Mouse (Mus musculus): ENCODE results near the gene Prmt8.

The Prmt8 gene

GRCm38 (mm10) chr6:127769275-127770156 lies at the start of gene Prmt8:
TSS of gene Prmt8 (minus strand) at chr6:127769472.
- no peak for DNase-seq (ENCODE audit: low read depth)

- DNase-seq (ENCODE audit: low read depth) = no peak
These were observed 33.9 kb upstream of the Prmt8 start for GRCm38 (mm10) chr6:127803046-127803729.

- no peak for DNase-seq (ENCODE audit: low read depth)
These were observed 32.9 kb upstream of the Prmt8 start for GRCm38 (mm10) chr6:127802211-127802610.

GRCm38 (mm10) chr6:127790023-127790422 lies 20.8 kb upstream of the Prmt8 start:
- DNase-seq (ENCODE audit: low read depth) = peak; percentile 40

- no peak for DNase-seq (ENCODE audit: low read depth)
These were observed 1.5 kb upstream of the Prmt8 start for GRCm38 (mm10) chr6:127770806-127771205.

- no peak for DNase-seq (ENCODE audit: low read depth)
These were observed 524 bp downstream of the Prmt8 start for GRCm38 (mm10) chr6:127768621-127769274.

GRCm38 (mm10) chr6:127767706-127768493 lies 1.4 kb downstream of the Prmt8 start:
- DNase-seq (ENCODE audit: low read depth) = peak; percentile 47

- DNase-seq (ENCODE audit: low read depth) = no peak
These were observed 2.0 kb downstream of the Prmt8 start for GRCm38 (mm10) chr6:127767201-127767705.

- DNase-seq (ENCODE audit: low read depth) = no peak
These were observed 2.6 kb downstream of the Prmt8 start for GRCm38 (mm10) chr6:127766641-127767200.

- no peak for DNase-seq (ENCODE audit: low read depth)
These were observed 3.1 kb downstream of the Prmt8 start for GRCm38 (mm10) chr6:127766041-127766604.

GRCm38 (mm10) chr6:127765573-127765972 lies 3.7 kb downstream of the Prmt8 start:
- no peak for DNase-seq (ENCODE audit: low read depth)

- DNase-seq (ENCODE audit: low read depth) = no peak
These were observed 11.0 kb downstream of the Prmt8 start for GRCm38 (mm10) chr6:127758264-127758663.

GRCm38 (mm10) chr6:127757667-127758167 lies 11.6 kb downstream of the Prmt8 start:
- DNase-seq (ENCODE audit: low read depth) = no peak

GRCm38 (mm10) chr6:127756856-127757255 lies 12.4 kb downstream of the Prmt8 start:
- no peak for DNase-seq (ENCODE audit: low read depth)

- no peak for DNase-seq (ENCODE audit: low read depth)
These were observed 16.0 kb downstream of the Prmt8 start for GRCm38 (mm10) chr6:127753228-127753627.

GRCm38 (mm10) chr6:127752681-127753080 lies 16.6 kb downstream of the Prmt8 start:
- no peak for DNase-seq (ENCODE audit: low read depth)

- DNase-seq (ENCODE audit: low read depth) = no peak
These were observed 17.8 kb downstream of the Prmt8 start for GRCm38 (mm10) chr6:127751499-127751898.

- DNase-seq (ENCODE audit: low read depth) = no peak
These were observed 20.5 kb downstream of the Prmt8 start for GRCm38 (mm10) chr6:127748793-127749192.

- no peak for DNase-seq (ENCODE audit: low read depth)
These were observed 27.0 kb downstream of the Prmt8 start for GRCm38 (mm10) chr6:127742290-127742689.

- DNase-seq (ENCODE audit: low read depth) = no peak
These were observed 28.1 kb downstream of the Prmt8 start for GRCm38 (mm10) chr6:127741162-127741561.

- no peak for DNase-seq (ENCODE audit: low read depth)
These were observed 28.6 kb downstream of the Prmt8 start for GRCm38 (mm10) chr6:127740711-127741110.
